Mouse (Mus musculus) kidney, adult 2 months (tissue): ENCODE measurements around the gene Slamf9.

Experiments
- CTCF ChIP-seq: fragments of 200-500 bp; conservative IDR thresholded peaks from 2 replicates; pipeline ENCODE4 v1.5.1; 2011; ENCODE audit warnings: low read depth, mild to moderate bottlenecking, control low read depth, low read length, moderate library complexity, mixed read lengths; ENCODE audit not compliant: insufficient read depth, insufficient read length
- POLR2A ChIP-seq: fragments of 200-500 bp; IDR thresholded peaks from one replicate; pipeline ENCODE4 v1.6.1; 2011; ENCODE audit warnings: low read depth, low read length, control low read depth

DNA sequence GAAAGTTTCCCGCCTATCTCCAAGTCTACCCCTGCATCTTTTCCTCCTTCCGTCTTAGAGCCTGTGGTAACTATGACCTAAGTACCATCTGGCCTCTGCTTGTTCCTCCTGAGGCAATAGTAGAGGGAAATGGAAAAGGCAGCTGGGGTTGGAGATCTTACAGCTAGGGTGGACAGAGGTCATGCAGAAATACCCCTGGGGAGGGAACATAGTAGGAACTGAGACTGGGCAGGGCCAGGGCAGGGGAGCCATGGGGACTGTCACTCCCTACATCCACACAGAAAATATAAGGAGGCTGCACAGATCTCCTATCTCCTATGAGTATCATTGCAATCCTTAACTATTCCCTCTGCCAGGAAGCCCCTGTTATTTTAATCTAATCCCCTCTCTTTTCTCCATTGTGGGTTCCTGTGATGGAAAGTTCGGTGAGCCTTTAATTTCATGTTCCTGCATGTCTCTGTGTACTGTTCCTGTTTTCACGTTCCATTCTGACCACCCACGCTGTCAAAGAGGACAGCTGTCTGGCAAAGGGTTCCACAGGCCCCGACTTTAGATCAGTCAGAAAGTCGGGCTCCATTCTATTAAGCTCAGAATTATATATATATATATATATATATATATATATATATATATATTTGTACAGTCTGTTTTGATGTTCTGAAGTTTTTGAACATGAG, 19.0 kb upstream of the Slamf9 start:
- TF ChIP-seq POLR2A (no peak), CTCF (no peak)
